Mouse (Mus musculus): Measurements from ENCODE around the gene Angpt4. TPM values are rescaled to one million over a fixed set of nuclear protein-coding genes. Genes with fewer than 3 reads are reported as not detected.
A peak's percentile ranks its signal among the peaks of the same experiment; 100 is the strongest.

Gene Angpt4
- total RNA-seq (2021) = under 1 TPM; 0.10 to 0.22 TPM

- intact Hi-C loops (cut with DNase I) = no loop called here
These were observed at the start of gene Angpt4 for GRCm38 (mm10) chr2:151910919-151911500. Angpt4 (plus strand) TSS chr2:151911210.

GRCm38 (mm10) chr2:151862257-151862810 lies 48.7 kb upstream of the Angpt4 start:
- DNase-seq = no peak
- intact Hi-C loops (cut with DNase I) = loop anchor here (10.0 kb wide), 1 partner anchor 368 kb away; the partner anchor contains the start of gene Nsfl1c

More at GRCm38 (mm10) chr2:151910919-151911500, at the start of gene Angpt4:
- peak in 1 of 2 experiments; percentile 32 for DNase-seq

- intact Hi-C loops (cut with DNase I) = loop anchor here (10.0 kb wide), 1 partner anchor 370 kb away; the partner anchor contains the start of gene Nsfl1c
These were observed 46.1 kb upstream of the Angpt4 start for GRCm38 (mm10) chr2:151864941-151865340.

DNA sequence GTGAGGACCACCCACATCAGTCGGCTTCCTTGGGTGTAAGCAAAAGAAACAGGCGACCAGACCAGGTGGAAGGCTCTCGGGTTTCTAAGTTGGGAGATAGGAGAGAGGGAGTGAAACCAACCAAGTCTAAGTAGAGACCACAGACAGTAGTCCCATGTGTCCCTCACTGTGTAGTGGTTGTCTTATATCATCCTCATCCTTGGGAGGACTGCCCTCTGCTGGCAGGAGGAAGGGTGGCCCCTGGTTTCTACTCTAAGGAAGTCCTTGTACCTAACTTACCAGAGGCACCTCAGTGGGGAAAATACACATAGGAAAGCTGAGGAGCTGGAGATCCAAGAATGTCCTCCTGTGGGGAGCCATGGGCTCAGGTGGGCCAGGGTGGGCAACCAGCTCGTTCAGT lies 44.5 kb upstream of the Angpt4 start:
- intact Hi-C loops (cut with DNase I) = loop anchor here (2.0 to 10.0 kb wide), 2 partner anchors 118 to 372 kb away; partner anchors contain the start of gene Nsfl1c
- peak; percentile 55 to 66 for DNase-seq

More at GRCm38 (mm10) chr2:151864941-151865340, 46.1 kb upstream of the Angpt4 start:
- DNase-seq = no peak

DNA sequence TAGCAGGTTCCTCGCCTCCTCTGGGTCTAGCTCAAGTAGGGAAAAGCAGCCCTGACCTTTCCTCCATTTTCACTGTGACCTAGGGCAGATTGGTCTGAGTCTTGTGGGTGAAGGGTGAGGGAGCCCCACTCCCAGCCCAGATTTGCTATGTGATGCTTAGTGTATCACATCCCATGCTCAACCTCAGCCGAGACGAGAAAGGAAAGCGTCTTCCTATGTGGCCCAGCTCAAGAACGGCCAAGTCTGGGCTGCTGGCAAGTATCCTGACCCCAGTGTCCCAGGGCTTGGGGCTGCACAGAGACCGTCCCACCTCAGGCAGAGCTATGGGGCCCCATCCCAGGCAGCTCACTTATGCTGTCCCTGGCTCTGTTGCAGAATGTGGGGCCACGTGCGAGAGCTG lies 42.8 kb upstream of the Angpt4 start:
- DNase-seq = no peak
- intact Hi-C loops (cut with DNase I) = loop anchor here (10.0 kb wide), 1 partner anchor 373 kb away; the partner anchor contains the start of gene Nsfl1c

GRCm38 (mm10) chr2:151874551-151874950 lies 36.5 kb upstream of the Angpt4 start:
- peak; percentile 30 to 63 for DNase-seq
- intact Hi-C loops (cut with DNase I) = no loop called here

DNA sequence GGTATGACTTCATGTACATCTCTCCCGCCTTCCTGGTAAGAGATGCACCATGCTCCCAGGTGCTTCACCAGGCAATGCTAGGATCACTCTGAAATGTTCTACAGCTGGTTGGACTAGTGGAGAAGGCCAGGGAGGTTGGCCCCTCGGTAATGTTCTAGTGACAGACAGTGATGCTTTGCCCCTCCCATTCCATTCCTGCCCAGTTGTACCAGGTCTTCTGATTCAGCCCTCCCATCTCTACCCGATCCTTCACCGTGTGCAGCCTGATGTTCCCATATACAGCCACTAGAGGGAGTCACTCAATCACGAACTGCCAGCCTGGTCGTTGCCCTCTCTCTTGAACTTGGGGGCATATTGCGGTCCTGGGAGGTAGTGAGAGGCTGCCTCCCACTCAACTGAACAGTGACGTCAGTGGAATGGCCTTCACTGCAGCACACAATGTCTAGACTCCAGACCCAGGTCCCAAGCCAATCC lies 35.0 kb upstream of the Angpt4 start:
- DNase-seq = peak; percentile 59 to 75
- intact Hi-C loops (cut with DNase I) = loop anchor here (1.0 to 5.0 kb wide), 3 partner anchors 51 to 118 kb away; no protein-coding TSS in a partner anchor

DNA sequence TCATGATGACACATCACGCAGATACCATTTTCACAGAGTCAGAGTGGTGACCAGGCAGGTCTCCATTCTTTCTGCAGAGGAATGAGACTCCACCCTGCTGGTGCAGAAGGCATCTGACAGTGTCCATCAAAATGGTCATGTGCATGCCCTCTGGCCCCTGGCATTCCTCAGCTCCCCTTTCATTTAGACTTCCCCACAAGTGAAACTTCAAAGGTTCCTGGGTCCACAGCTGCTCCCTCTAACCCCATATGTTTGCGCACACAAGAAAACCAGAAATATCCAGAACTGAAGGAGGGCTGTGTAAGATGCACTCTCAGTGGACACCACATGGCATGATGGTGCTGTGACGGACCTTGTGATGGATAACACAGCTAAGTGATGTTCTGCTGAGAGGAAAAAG lies 32.4 kb upstream of the Angpt4 start:
- intact Hi-C loops (cut with DNase I) = loop anchor here (5.0 kb wide), 2 partner anchors 49 to 64 kb away; no protein-coding TSS in a partner anchor

DNA sequence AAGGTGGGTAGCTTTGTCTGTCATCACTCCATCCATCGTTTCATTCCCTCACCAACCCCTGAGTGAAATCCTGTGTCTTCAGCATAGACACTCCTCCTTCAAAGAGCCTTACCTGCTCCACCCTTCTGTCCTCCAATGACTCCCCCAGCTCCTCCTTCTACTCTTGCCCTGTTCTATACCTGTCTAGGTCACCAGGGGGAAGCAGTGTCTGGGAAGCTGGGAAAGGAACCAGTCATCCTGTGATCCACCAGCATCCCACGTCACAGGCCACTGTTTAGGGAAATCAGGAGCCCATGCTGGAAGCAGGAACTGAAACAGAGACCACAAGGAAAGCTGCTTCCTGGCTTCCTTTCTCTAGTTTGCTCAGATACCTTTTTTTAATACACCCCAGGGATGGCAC lies 31.2 kb upstream of the Angpt4 start:
- no peak for DNase-seq
- intact Hi-C loops (cut with DNase I) = loop anchor here (5.0 kb wide), 2 partner anchors 48 to 63 kb away; no protein-coding TSS in a partner anchor

More for the DNA sequence above, 32.4 kb upstream of the Angpt4 start:
- no peak for DNase-seq

- no peak for DNase-seq
- intact Hi-C loops (cut with DNase I) = no loop called here
These were observed 20.0 kb upstream of the Angpt4 start for GRCm38 (mm10) chr2:151891031-151891430.

- no peak for DNase-seq
- intact Hi-C loops (cut with DNase I) = no loop called here
These were observed 17.8 kb upstream of the Angpt4 start for GRCm38 (mm10) chr2:151893122-151893774.

DNA sequence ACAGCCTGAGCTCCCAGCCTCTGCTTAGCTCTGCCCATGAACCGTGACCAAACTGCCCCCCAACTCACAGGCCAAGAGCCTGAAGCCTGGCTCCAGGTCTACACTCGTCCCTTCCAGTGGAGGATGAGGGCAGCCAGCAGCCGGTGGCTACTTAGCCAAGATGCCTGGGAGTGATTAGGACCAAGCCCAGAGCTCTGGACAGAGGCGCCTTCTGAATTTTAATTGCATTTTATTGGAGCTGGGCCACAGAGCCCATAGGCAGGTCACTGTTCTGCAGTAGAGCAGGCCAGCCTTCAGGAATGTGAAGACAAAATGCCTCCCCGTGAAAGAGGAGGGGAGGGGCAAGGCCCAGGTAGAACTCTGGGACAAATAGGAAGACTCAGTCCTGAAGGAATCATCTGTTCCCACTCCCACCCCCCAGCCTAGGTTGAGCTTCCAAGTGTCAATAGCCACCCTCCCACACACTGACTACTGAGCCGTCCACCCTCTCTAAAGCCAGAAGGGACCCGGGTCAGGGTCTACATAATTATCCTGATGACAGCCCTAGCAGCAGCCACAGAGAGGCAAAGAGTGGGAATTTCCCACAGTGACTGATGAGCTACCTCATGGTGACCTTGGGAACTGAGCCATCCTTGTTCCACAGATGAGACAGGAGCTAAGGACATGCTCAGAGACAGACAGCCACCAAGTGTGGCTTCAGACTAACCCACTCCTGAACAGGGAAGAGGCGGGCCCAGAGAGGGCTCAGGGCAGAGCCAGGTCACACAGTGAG lies 16.6 kb upstream of the Angpt4 start:
- intact Hi-C loops (cut with DNase I) = no loop called here
- DNase-seq = no peak

DNA sequence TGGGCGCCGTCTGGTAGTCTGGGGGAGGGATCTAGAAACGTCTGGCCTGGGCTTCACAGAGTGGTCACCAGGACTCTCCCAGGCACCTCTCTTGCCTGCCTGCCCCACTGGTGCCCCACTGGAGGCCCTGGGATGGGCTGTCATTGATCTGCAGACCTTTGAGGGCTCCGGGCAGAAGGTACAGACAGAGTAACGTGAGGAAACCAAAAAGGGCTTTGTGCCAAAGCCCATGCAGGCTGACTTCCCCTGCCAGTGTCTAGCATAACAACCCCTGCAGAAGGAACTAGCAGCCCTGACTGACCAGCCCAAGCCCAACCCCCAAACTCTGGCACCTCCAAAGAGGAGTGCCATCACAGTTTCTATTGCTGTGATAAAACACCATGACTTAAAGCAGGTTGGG lies 15.1 kb upstream of the Angpt4 start:
- intact Hi-C loops (cut with DNase I) = no loop called here
- DNase-seq = no peak

DNA sequence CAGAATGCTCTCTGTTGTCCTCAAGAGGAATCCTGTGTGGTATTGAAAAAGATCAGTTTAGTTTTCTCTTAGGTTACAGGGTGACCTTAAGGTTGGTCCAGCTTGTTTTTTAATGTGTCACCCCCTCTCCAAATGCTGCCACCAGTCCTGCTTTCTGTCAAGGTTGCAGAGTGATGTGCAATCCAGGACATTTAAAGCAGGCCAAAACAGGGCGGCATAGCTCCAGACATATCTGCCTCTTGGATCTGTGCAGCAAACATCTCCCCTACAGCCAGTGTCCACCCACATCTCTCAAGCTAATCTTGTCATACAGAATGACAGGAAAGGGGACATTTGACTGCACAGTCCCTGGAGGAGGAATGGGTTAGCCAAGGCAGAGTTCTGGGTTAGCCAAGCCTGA lies 12.9 kb upstream of the Angpt4 start:
- no peak for DNase-seq
- intact Hi-C loops (cut with DNase I) = no loop called here

- intact Hi-C loops (cut with DNase I) = no loop called here
- no peak for DNase-seq
These were observed 10.2 kb upstream of the Angpt4 start for GRCm38 (mm10) chr2:151900845-151901244.

DNA sequence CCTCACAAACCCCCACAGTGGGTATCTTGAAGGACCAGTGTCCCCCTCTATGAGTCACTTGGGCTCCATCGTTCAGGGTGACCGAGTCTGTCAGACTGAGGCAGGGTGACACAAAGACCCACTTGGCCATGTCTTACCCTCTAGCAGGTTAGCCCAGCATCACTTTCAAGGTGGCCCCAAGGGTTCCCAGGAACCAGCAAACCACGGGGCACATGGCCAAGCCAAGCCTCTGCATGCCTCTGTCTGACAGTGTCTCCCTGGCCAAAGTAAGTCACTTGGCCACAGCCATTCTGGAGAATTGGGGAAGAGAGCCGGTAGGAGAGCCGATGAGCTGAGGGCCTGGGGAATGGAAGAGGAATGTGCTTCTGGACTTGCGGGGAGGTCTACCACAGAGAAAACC lies 7.7 kb upstream of the Angpt4 start:
- DNase-seq = no peak
- intact Hi-C loops (cut with DNase I) = no loop called here

DNA sequence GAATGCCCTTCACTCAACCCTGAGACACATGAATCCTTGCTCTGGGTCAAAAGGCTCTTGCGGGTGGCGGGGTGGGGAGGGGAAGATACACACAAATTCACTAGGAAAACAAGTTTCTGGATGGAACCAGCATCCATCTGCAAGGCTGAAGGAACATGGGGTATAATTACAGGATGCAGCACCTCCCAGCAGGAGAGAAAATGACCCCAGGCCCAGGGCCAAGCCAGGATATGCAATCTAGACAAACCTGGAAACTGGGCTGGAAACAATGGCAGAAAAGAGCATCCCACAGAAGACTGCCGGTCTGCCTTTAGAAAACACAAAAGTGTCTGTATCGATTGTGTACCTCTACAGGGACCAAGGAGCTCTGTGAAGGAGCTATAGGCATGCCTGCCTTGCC lies 7.1 kb upstream of the Angpt4 start:
- intact Hi-C loops (cut with DNase I) = no loop called here
- no peak for DNase-seq

DNA sequence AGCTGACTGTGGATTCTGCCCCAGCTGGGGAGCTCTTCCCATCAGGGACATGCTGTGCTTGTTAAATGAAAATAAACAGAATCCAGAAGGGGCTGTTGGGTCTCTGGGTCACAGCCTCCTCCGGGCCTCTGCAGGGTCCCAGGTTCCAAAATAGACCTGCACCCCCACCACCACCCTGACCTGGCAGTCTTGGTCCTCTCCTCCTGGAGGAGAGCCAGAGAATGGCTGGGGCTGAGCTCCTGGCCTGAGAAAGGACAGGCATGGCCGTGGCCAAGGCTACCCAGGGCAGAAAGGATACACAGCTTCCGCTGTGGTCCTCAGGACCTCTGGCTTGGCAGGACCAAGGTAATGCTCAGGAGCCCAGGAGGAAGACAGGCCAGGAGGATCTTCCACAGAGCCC lies 6.4 kb upstream of the Angpt4 start:
- intact Hi-C loops (cut with DNase I) = no loop called here
- DNase-seq = no peak

- intact Hi-C loops (cut with DNase I) = no loop called here
- DNase-seq = no peak
These were observed 4.0 kb upstream of the Angpt4 start for GRCm38 (mm10) chr2:151907020-151907419.

DNA sequence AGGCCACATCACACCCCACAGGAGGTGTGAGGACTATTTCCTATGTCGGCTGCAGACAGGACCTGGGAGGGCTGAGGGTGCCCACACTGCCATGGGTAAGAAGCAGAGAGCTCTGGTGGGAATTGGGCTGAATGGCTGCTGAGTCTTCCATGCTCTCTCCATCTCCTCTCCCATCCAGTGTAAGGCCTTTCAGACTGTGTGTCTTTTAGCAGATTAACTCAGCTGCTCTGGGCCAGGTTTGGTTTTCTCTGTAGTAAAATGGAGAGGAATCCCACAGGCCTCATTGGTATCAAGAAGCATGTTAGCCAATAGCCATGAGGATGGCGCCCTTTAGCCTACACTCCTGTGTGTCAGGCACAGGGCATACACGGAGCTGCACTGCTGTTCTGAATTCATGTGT lies 1.6 kb upstream of the Angpt4 start:
- intact Hi-C loops (cut with DNase I) = no loop called here
- DNase-seq = no peak

DNA sequence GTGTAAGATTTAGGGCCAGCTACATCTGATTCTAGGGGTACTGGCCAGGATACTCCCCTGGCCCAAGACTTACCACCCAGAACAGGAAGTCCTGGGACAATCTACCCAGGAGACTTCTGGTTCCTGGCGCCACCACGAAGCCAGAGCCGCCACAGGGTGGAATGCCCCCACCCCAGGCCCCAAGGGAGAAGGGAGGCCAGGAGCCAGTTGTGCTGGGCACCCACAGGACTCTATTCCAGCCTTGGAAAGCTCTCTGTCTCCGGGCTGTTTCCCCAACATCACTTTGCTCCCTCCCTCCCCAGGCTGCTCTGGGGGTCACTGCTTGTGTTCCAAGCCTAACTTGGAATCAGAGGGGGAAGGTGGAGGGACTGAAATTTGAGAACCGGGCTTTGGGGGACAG lies 512 bp upstream of the Angpt4 start:
- intact Hi-C loops (cut with DNase I) = no loop called here
- DNase-seq = no peak
